Mouse (Mus musculus) intestine, postnatal 0 days (tissue): ENCODE measurements around the gene Chrd. TPM values are rescaled to one million over a fixed set of nuclear protein-coding genes. Genes with fewer than 3 reads are reported as not detected.

Experiments
- ATAC-seq: fragments of 200-750 bp; cut with Nextera tagmentation; 2 replicates; pipeline ENCODE4 v1.8.0; 2017; ENCODE audit warnings: mild to moderate bottlenecking, moderate TSS enrichment, moderate library complexity
- H3K27ac ChIP-seq: fragments of 300-500 bp; sonication (generic); 2 replicates; pipeline ENCODE4 v1.5.1; 2014; ENCODE audit warnings: mild to moderate bottlenecking, low read depth, low read length, moderate library complexity
- H3K27me3 ChIP-seq: fragments of 300-500 bp; sonication (generic); replicated peaks from 2 replicates; pipeline ENCODE4 v1.6.1; 2014; ENCODE audit warnings: low read length, mixed read lengths; ENCODE audit not compliant: control insufficient read depth, insufficient read depth
- H3K36me3 ChIP-seq: fragments of 300-500 bp; sonication (generic); 2 replicates; pipeline ENCODE4 v1.6.1; 2014; ENCODE audit warnings: mild to moderate bottlenecking, moderate library complexity; ENCODE audit not compliant: control insufficient read depth, insufficient read depth
- H3K4me1 ChIP-seq: fragments of 300-500 bp; sonication (generic); replicated peaks from 2 replicates; pipeline ENCODE4 v1.6.1; 2014; ENCODE audit warnings: antibody characterized with exemption, low read length, mixed read lengths; ENCODE audit not compliant: control insufficient read depth, insufficient read depth
- H3K4me2 ChIP-seq: fragments of 300-500 bp; sonication (generic); replicated peaks from 2 replicates; pipeline ENCODE4 v1.6.1; 2014; ENCODE audit warnings: low read depth, mild to moderate bottlenecking, moderate library complexity
- H3K4me3 ChIP-seq: fragments of 300-500 bp; sonication (generic); 2 replicates; pipeline ENCODE4 v1.5.1; 2014; ENCODE audit warnings: low read depth, low read length
- H3K9ac ChIP-seq: fragments of 300-500 bp; sonication (generic); 2 replicates; pipeline ENCODE4 v1.6.1; 2014; ENCODE audit warnings: mild to moderate bottlenecking, low read depth, low read length
- H3K9me3 ChIP-seq: fragments of 300-500 bp; sonication (generic); 2 replicates; pipeline ENCODE4 v1.6.1; 2016; ENCODE audit warnings: mixed run types; ENCODE audit not compliant: control insufficient read depth
- CTCF ChIP-seq: sonication (generic); IDR thresholded peaks from 2 replicates; pipeline ENCODE4 v1.5.1; 2016; ENCODE audit warnings: low read depth, mild to moderate bottlenecking, control low read depth, antibody characterized with exemption, moderate library complexity
- WGBS: fragments of 180-500 bp; shearing (Covaris S2); extraction: QIAGEN DNeasy Blood & Tissue Kit; methylation state at CpG from one replicate; pipeline ENCODE4 v1.1.7; 2014; 5-methylcytosine and 5-hydroxymethylcytosine counted together
- polyA plus RNA-seq: library from polyadenylated mRNA; unstranded; fragments of >200 nt; fragmentation: Nextera tagmentation; extraction: Ambion mirVana; gene quantifications from 2 replicates; pipeline ENCODE4 v1.2.1, GENCODE M21; 2015

Gene Chrd
- 2.3 TPM in 2 replicates for polyA plus RNA-seq

DNA sequence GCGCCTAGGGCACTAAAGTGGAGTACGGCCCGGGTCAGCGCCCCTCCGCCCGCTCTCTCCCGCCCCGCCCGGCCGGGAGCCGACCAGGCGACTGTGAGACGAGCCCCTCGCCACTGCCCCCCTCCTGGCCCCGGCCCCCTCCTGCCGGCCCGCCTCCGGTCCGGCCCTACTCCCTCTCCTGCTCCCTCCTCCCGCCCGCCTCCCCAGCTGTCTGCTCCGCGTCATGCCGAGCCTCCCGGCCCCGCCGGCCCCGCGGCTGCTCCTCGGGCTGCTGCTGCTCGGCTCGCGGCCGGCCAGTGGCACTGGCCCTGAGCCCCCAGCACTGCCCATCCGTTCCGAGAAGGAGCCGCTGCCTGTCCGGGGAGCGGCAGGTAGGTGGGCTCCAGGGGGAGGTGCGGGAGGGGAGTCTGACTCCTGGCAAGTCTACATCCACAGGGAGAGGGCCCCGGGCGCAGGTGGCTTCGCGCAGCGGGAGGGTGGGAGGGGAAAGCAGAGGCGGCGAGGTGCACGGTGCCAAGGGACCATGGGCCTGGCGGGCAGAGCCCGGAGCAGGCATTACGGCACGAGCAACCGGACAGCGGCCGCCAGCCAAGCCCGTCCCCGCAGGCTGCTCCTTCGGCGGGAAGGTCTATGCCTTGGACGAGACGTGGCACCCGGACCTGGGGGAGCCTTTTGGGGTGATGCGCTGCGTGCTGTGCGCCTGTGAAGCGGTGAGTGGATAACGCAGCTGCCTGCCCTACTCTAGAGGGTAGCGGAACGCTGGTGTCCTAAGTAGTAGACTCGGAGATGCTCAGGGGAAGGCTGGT, at the start of gene Chrd:
Gene Chrd (plus strand): TSS at position 203 of the 806 bp plus-strand sequence.
- Histone ChIP-seq H3K36me3 (peaks cover 5% of the 10 kb centered on the region; the same call in 1 of the 2 replicates), H3K4me3 (peak within 1 kb of the TSS; percentile 61), H3K27me3 (peaks cover 29% of the 10 kb centered on the region), H3K27ac (peak within 1 kb of the TSS; percentile 54), H3K9me3 (no peaks in the 10 kb centered on the region), H3K4me1 (peaks cover 7% of the 10 kb centered on the region; the same call in 1 of the 2 replicates), H3K9ac (peak within 1 kb of the TSS; percentile 58), H3K4me2 (peak within 1 kb of the TSS; percentile 98)
- WGBS: under 1% methylated on average over 57 of the region's 70 CpGs
- TF ChIP-seq CTCF: no peak
- ATAC-seq: peak; percentile 37; the same call in 1 of the 2 replicates

- ATAC-seq: no peak
- TF ChIP-seq CTCF: no peak
- Histone ChIP-seq H3K27ac (no peak overlapping the region), H3K4me2 (no peak overlapping the region), H3K9me3 (no peaks in the 10 kb centered on the region), H3K27me3 (no peaks in the 10 kb centered on the region), H3K9ac (no peak overlapping the region), H3K4me3 (no peak overlapping the region), H3K4me1 (no peaks in the 10 kb centered on the region), H3K36me3 (peaks cover 61% of the 10 kb centered on the region)
- 82% methylated on average over 3 of the region's 3 CpGs for WGBS
These were observed 42.2 kb upstream of the Chrd start for GRCm38 (mm10) chr16:20690774-20691173.

GRCm38 (mm10) chr16:20691617-20692016, 41.3 kb upstream of the Chrd start:
- no peak for TF ChIP-seq CTCF
- Histone ChIP-seq H3K36me3 (peaks cover 53% of the 10 kb centered on the region), H3K27me3 (no peaks in the 10 kb centered on the region), H3K9me3 (no peaks in the 10 kb centered on the region), H3K9ac (no peak overlapping the region), H3K27ac (no peak overlapping the region), H3K4me1 (no peaks in the 10 kb centered on the region), H3K4me3 (no peak overlapping the region), H3K4me2 (no peak overlapping the region)
- WGBS: 72% methylated on average over 1 of the region's 1 CpGs
- ATAC-seq: no peak

DNA sequence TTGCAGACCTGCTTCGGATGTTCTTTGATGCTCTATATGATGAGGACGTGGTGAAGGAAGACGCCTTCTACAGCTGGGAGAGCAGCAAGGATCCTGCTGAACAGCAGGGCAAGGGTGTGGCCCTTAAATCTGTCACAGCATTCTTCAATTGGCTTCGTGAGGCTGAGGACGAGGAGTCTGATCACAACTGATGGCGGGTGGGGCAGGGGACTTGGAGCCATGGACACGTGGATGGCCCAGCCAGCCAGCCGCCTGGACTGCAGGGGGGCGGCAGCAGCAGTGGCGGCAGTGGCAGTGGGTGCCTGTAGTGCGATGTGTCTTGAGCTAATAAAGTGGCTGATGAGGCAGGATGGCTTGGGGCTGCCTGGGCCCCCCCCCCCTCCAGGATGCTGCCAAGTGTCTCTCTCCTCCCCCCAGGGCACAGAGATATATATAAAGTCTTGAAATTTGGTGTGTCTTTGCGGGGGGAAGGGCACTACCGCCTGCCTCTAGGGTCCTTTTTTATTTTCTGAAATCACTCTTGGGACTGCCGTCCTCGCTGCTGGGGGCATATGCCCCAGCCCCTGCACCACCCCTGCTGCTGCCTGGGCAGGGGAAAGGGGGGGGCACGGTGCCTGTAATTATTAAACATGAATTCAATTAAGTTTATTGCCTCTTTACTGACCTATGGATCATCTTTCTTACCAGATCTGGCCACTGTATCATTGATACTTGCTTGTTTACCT, 40.5 kb upstream of the Chrd start:
- H3K9me3 ChIP-seq: no peaks in the 10 kb centered on the region
- no peak overlapping the region for H3K9ac ChIP-seq
- peak overlapping the region; percentile 85; the same call in 1 of the 2 replicates for H3K4me2 ChIP-seq
- H3K27ac ChIP-seq: no peak overlapping the region
- H3K4me3 ChIP-seq: no peak overlapping the region; the same call in 1 of the 2 replicates
- no peaks in the 10 kb centered on the region for H3K4me1 ChIP-seq
- TF ChIP-seq CTCF: no peak
- ATAC-seq: no peak
- H3K27me3 ChIP-seq: no peaks in the 10 kb centered on the region
- WGBS: 48% methylated on average over 16 of the region's 16 CpGs
- peaks cover 45% of the 10 kb centered on the region for H3K36me3 ChIP-seq

DNA sequence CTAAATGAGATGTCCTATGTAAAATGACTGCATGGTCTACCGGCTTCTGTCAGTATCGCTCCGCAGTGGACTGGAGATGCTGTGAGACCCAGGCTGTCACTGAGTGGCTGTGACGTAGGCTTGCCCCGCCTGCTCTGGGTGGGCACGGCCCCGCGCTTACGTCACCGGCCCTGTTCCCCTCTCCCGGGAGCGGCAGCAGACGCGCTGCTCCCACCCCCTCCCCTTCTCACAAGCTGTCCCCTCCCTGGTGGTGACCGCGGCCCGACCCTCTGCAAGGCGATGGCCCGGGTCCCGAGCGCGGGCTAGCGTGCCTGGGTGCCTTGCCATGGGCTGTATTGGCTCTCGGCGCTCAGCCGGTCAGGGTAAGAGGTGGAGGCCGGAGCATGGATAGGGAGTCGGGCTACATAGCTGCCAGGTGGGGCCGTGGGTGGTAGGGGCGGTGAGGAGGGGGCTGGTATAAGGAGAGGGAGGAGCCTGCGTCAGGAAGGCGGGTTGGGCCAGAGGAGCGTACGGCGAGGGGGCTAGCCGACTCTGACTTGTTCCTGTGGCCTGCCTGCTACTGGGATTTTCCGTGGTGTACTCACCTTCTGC, 39.7 kb upstream of the Chrd start, which contains the start of gene Fam131a:
Gene Fam131a (plus strand): TSS at position 131 of the 591 bp plus-strand sequence.
- H3K9me3 ChIP-seq: no peaks in the 10 kb centered on the region
- no peak within 1 kb of the TSS; the same call in 1 of the 2 replicates for H3K27ac ChIP-seq
- H3K4me1 ChIP-seq: no peaks in the 10 kb centered on the region
- ATAC-seq: peak; percentile 73
- peak within 1 kb of the TSS; percentile 67 for H3K9ac ChIP-seq
- H3K36me3 ChIP-seq: peaks cover 37% of the 10 kb centered on the region
- 1% methylated on average over 27 of the region's 37 CpGs for WGBS
- no peak for TF ChIP-seq CTCF
- H3K4me2 ChIP-seq: peak within 1 kb of the TSS; percentile 85
- peak within 1 kb of the TSS; percentile 58 for H3K4me3 ChIP-seq
- no peaks in the 10 kb centered on the region for H3K27me3 ChIP-seq

- H3K9me3 ChIP-seq: no peaks in the 10 kb centered on the region
- H3K4me2 ChIP-seq: no peak overlapping the region; the same call in 1 of the 2 replicates
- WGBS: 72% methylated on average over 8 of the region's 8 CpGs
- H3K36me3 ChIP-seq: peaks cover 23% of the 10 kb centered on the region
- no peaks in the 10 kb centered on the region for H3K4me1 ChIP-seq
- ATAC-seq: no peak
- no peak for TF ChIP-seq CTCF
- H3K27ac ChIP-seq: no peak overlapping the region; the same call in 1 of the 2 replicates
- H3K4me3 ChIP-seq: no peak overlapping the region
- no peaks in the 10 kb centered on the region for H3K27me3 ChIP-seq
- no peak overlapping the region for H3K9ac ChIP-seq
These were observed 38.1 kb upstream of the Chrd start for GRCm38 (mm10) chr16:20694781-20695180.
